Mouse (Mus musculus) embryo, embryonic 11 days (tissue): ENCODE data around the gene Akap14.
"Not testable (repeated sequence)": the region's sequence is repeated elsewhere in the genome, so short reads cannot be mapped to it uniquely, and the experiment has no call there.

Experiments
- DNase-seq: peaks from one replicate; pipeline ENCODE4 v3.0.0-alpha.2; 2015

The Akap14 gene

GRCm38 (mm10) chrX:37168742-37169141, at the start of gene Akap14:
Akap14 (minus strand) TSS chrX:37168842.
- DNase-seq: no peak

GRCm38 (mm10) chrX:37210941-37211340, 42.3 kb upstream of the Akap14 start, which contains the start of gene Gm9:
Gm9 (minus strand) TSS chrX:37211041.
- no peak for DNase-seq

GRCm38 (mm10) chrX:37198676-37199075, 30.0 kb upstream of the Akap14 start:
- no peak for DNase-seq

GRCm38 (mm10) chrX:37191744-37192379, 23.2 kb upstream of the Akap14 start:
- DNase-seq: peak; percentile 19

- DNase-seq: peak; percentile 86
Observed at GRCm38 (mm10) chrX:37191105-37191743, 22.6 kb upstream of the Akap14 start, which contains the start of the genes Ndufa1 and Rnf113a1. Ndufa1 (minus strand) TSS chrX:37191163. Rnf113a1 (plus strand) TSS chrX:37191245.

- DNase-seq: no peak
Observed at GRCm38 (mm10) chrX:37190755-37191104, 22.1 kb upstream of the Akap14 start.

GRCm38 (mm10) chrX:37184401-37184800, 15.8 kb upstream of the Akap14 start:
- not testable (repeated sequence) for DNase-seq

- DNase-seq: peak; percentile 58
Observed at GRCm38 (mm10) chrX:37167085-37167484, 1.6 kb downstream of the Akap14 start.

- DNase-seq: no peak
Observed at GRCm38 (mm10) chrX:37163115-37163514, 5.5 kb downstream of the Akap14 start.

- no peak for DNase-seq
Observed at GRCm38 (mm10) chrX:37161169-37161568, 7.5 kb downstream of the Akap14 start.

- no peak for DNase-seq
Observed at GRCm38 (mm10) chrX:37157839-37158238, 10.8 kb downstream of the Akap14 start.

GRCm38 (mm10) chrX:37144954-37145353, 23.7 kb downstream of the Akap14 start:
- DNase-seq: peak; percentile 21

- DNase-seq: not testable (repeated sequence)
Observed at GRCm38 (mm10) chrX:37144498-37144897, 24.1 kb downstream of the Akap14 start.

GRCm38 (mm10) chrX:37141732-37142131, 26.9 kb downstream of the Akap14 start:
- no peak for DNase-seq

GRCm38 (mm10) chrX:37126671-37127358, 41.8 kb downstream of the Akap14 start, which contains the start of gene Nkap:
Nkap (plus strand) TSS chrX:37126795.
- peak; percentile 76 for DNase-seq

- no peak for DNase-seq
Observed at GRCm38 (mm10) chrX:37125511-37125910, 43.1 kb downstream of the Akap14 start.

GRCm38 (mm10) chrX:37120212-37120611, 48.4 kb downstream of the Akap14 start:
- DNase-seq: no peak

GRCm38 (mm10) chrX:37119585-37119984, 49.1 kb downstream of the Akap14 start:
- DNase-seq: no peak

- no peak for DNase-seq
Observed at GRCm38 (mm10) chrX:37117085-37117484, 51.6 kb downstream of the Akap14 start.

- DNase-seq: no peak
Observed at GRCm38 (mm10) chrX:37110881-37111193, 57.8 kb downstream of the Akap14 start.

GRCm38 (mm10) chrX:37110193-37110880, 58.3 kb downstream of the Akap14 start, which contains the start of gene Upf3b:
Upf3b (minus strand) TSS chrX:37110322.
- peak; percentile 94 for DNase-seq

GRCm38 (mm10) chrX:37109526-37110192, 59.0 kb downstream of the Akap14 start:
- DNase-seq: no peak

GRCm38 (mm10) chrX:37103826-37104225, 64.8 kb downstream of the Akap14 start:
- DNase-seq: no peak
